Mouse (Mus musculus) bone marrow macrophage, adult 2 months (primary cell): ENCODE measurements at regions not wholly inside any gene's neighbourhood (a gene's known extent, or its start where the extent isn't known, plus 50 kb on each side); places are given as distances from the start of the nearest gene placed in this dataset.

Source experiments
- H3K27ac ChIP-seq: 2 replicates; pipeline ENCODE4 v1.5.1; 2012; ENCODE audit warnings: low read depth, low read length; ENCODE audit not compliant: insufficient read depth
- H3K4me1 ChIP-seq: 2 replicates; pipeline ENCODE4 v1.6.1; 2012; ENCODE audit warnings: low read length; ENCODE audit not compliant: control insufficient read depth, insufficient read depth
- H3K4me3 ChIP-seq: 2 replicates; pipeline ENCODE4 v1.5.1; 2012; ENCODE audit warnings: mild to moderate bottlenecking, low read length, moderate library complexity; ENCODE audit not compliant: insufficient read depth
- CTCF ChIP-seq: IDR thresholded peaks from 2 replicates; pipeline ENCODE4 v1.5.1; 2012; ENCODE audit warnings: low read depth, mild to moderate bottlenecking, low read length, moderate library complexity
- POLR2A ChIP-seq: IDR thresholded peaks from 2 replicates; pipeline ENCODE4 v1.6.1; 2012; ENCODE audit warnings: mild to moderate bottlenecking, low read depth, low read length, borderline replicate concordance

DNA sequence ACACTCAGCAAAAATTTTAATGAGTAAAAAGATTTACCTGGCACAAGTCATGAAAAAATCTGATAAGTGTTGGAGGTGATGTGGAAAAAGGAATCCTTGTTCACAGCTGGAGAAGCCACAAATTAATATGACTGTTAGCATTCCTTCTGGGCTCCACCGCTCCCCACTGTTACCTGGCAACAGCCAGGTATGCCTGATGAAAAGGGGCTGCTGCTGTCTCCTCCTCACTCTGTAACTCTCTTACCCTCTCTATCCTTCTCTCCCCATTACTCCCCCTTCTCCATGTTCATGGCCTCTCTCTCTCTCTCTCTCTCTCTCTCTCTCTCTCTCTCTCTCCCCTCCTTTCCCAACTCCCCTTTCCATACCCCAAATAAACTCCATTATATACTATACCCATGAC, 169.6 kb upstream of the Fer start:
- Histone ChIP-seq H3K4me3 (no peak overlapping the region), H3K4me1 (no peaks in the 10 kb centered on the region), H3K27ac (no peak overlapping the region)
- TF ChIP-seq CTCF (no peak), POLR2A (no peak)

DNA sequence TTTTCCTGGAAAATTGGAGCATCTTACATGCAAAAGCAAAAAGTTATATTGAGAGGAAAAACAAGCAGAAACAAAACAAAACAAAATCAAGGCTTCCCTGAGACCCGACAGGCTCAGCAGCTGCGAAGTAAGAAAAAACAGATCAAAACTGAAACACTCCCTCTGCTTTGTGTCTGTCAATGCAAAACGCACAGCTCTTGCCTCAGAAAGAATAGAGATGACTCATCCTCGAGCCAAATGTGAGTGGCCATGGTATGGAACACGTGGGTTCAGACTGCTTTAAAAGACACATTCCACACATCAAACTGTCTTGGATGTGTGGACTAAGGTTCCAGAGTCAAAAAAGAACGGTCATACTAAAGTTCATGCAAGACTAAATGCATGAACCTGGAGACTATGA, 163.3 kb upstream of the Fer start:
- TF ChIP-seq POLR2A: no peak
- H3K4me1 ChIP-seq: no peaks in the 10 kb centered on the region
- no peak overlapping the region for H3K27ac ChIP-seq
- no peak overlapping the region for H3K4me3 ChIP-seq

DNA sequence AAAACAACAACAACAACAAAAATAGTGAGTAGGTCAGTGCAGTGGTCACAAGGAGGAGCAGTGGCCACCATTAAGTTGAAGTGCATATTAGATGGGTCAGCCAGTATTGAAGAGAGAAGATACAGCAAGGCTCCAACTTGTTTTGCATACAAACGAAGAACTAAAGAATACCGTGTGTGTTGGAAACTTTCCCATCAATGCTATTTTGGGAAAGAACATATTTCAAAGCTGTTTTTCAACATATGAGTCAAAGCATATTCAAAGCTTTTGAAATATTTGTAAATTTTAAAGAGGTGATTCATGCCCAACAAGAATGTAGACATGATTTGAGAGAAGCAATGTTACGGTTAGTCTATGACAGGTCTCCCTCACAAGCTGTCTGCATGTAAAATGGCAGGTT, 157.9 kb upstream of the Fer start:
- Histone ChIP-seq H3K4me3 (no peak overlapping the region), H3K27ac (no peak overlapping the region), H3K4me1 (no peaks in the 10 kb centered on the region)
- TF ChIP-seq POLR2A: no peak

DNA sequence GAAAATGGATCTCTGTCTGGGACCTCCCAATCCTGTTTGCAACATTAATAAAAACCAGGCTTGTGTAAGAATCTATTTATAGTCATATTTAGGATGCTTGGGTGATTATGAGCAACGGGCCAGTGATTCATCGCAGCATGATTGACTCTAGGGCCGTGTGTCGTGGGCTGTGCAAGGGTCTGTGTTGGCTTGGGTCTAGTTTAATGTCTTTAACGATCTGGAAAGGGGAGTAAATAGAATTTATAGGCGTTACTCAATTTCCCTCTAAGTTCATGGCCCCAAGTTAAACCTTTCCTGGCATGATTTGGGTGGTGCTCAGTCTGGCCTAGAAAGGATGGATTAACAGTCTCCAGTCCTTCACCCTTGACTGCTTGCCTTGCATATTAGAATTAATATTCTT, 149.9 kb upstream of the Fer start:
- H3K27ac ChIP-seq: no peak overlapping the region
- peaks cover 4% of the 10 kb centered on the region; the same call in 1 of the 2 replicates for H3K4me1 ChIP-seq
- no peak for TF ChIP-seq CTCF
- no peak for TF ChIP-seq POLR2A
- no peak overlapping the region for H3K4me3 ChIP-seq

DNA sequence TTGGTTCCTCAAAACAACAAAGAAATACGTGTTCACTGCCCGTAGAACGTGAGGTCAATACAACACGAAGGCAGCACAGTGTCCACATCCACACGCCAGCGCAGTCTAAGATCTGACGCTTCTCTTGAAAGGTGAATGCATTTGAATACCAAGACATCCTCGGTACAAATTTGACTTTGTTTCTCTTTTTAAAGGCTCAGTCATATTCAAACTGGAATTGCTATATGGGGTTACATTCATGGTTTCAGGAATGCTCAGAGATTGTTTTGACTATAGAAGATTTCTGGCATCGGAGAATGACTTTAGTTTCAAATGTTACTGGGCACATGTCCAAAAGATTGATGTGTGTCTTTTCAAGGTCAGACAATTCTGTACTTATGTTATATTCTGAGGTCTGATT, 147.2 kb upstream of the Fer start:
- H3K4me3 ChIP-seq: no peak overlapping the region
- H3K27ac ChIP-seq: no peak overlapping the region
- TF ChIP-seq POLR2A (no peak), CTCF (no peak)
- H3K4me1 ChIP-seq: peaks cover 4% of the 10 kb centered on the region; the same call in 1 of the 2 replicates

DNA sequence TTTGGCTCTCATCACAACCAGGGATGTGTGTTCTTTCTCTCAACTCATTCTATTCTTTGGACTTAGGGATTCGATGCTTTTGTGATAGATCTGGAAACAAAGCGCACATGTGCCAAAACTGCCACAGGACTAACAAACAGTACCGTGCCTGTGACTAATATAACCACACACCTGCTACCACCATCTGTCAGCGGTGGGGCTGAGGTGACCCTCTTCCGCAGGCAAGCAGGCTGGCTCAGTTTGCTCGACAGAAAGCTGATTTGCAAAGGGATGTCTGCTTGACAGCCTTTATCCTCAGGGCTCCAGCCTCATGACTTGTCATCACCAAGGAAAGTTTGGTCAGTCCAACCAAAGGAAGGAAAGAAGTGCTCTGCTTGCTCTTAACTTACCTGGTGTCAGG, 146.7 kb upstream of the Fer start:
- H3K4me3 ChIP-seq: no peak overlapping the region
- TF ChIP-seq POLR2A: no peak
- no peak for TF ChIP-seq CTCF
- no peak overlapping the region for H3K27ac ChIP-seq
- peaks cover 4% of the 10 kb centered on the region; the same call in 1 of the 2 replicates for H3K4me1 ChIP-seq

DNA sequence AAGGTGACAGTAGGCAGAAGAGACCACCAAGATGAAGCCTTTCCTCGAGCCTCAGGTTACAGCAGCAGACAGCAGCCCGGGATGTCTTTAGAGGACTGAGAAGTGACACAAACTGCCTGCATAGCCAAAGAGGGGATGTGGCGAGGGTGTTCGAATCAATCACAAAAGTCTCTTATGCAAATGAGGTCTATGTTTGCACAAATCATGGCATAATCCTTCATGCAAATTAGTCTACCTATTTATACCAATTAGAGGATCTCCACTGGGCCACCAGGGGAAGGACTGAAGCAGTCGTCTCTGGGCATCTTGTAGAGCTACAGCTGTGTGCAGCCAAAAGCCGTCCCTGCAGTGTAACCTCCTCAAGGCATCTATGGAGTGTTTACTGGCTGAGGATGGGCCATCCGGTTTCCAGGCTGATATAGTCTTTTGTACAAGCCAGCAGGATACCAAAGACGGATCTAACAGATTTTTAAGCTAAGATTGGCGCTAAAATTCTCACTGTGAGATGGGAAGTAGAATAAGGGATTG, 145.7 kb upstream of the Fer start:
- Histone ChIP-seq H3K27ac (no peak overlapping the region), H3K4me1 (peaks cover 4% of the 10 kb centered on the region; the same call in 1 of the 2 replicates)
- no peak for TF ChIP-seq POLR2A

DNA sequence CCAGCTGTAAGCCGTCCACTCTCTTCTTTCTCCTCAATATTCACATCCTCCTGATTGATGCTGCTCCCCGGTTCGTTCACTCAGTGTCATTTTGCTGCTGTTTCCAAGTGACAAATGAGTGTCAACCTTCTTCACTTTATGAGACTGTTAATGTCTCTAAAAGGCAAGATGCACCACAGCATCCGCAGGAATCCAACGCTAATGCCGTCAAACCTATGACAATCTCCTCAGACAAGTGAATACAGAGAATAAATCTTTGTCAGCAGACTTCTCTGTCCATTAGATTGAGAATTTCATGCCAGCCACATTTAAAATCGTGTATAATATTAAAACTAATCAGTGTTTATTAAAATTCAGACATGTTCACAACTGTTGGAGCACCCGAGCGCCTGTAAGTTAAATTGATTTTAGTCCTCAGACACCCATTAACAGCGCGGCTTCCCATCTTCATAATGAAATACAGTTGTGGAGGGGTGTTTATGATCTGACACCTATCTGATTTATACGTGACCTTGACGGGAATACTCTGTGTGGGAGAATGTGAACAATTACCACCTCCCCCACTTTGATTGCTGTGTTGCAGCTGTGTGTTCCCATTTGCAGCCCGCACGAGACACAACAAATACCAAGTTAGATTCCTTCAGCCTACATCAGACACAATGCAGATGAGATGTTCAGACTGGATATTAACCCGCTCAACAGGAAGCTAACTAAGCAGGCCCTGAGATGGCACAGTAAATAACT, 143.7 kb upstream of the Fer start:
- H3K4me3 ChIP-seq: no peak overlapping the region
- TF ChIP-seq CTCF (no peak), POLR2A (no peak)
- H3K27ac ChIP-seq: no peak overlapping the region
- no peaks in the 10 kb centered on the region for H3K4me1 ChIP-seq

More for the DNA sequence above, 145.7 kb upstream of the Fer start:
- no peak overlapping the region for H3K4me3 ChIP-seq

DNA sequence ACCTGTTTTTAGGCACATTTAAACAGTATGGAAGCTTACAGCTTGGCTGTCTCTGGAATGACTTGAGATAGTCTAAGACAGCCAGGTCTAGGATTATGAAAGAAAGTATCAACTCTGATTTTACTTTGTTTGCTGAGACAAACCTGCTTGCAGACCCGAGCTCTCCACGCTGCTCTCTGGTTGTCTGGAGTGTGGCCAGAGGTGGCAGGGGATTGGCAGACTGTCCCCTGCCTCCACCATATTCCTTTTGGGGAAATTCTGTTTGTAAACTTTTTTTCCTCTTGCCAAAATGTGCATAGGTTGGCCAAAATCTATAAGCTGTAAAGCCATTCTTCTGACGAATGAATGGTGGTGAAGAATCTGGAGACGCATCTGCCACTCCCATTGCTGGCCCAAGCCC, 143.1 kb upstream of the Fer start:
- TF ChIP-seq POLR2A: no peak
- TF ChIP-seq CTCF: no peak

DNA sequence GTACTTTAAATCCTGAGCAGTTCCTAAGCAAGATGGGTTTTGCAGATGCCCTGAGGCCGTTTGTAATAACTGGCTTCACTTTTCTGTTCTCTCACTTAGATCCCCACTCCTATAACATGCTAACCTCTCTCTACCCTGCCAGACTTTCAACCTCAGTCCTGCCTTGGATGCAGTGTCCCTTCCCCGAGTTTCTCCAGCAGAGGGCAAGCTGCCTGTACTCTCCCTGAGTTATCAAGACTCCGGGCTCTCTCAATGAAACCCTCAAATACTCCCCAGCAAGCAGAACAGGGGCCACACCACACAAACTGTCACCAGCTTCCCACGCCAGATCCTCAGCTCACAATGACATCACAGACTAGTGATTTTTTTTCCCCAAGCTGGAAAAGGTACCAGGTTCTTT, 142.0 kb upstream of the Fer start:
- Histone ChIP-seq H3K4me3 (no peak overlapping the region), H3K4me1 (no peaks in the 10 kb centered on the region), H3K27ac (no peak overlapping the region)
- TF ChIP-seq CTCF: no peak
- no peak for TF ChIP-seq POLR2A

More for the DNA sequence above, 143.1 kb upstream of the Fer start:
- Histone ChIP-seq H3K4me1 (no peaks in the 10 kb centered on the region), H3K27ac (no peak overlapping the region), H3K4me3 (no peak overlapping the region)

DNA sequence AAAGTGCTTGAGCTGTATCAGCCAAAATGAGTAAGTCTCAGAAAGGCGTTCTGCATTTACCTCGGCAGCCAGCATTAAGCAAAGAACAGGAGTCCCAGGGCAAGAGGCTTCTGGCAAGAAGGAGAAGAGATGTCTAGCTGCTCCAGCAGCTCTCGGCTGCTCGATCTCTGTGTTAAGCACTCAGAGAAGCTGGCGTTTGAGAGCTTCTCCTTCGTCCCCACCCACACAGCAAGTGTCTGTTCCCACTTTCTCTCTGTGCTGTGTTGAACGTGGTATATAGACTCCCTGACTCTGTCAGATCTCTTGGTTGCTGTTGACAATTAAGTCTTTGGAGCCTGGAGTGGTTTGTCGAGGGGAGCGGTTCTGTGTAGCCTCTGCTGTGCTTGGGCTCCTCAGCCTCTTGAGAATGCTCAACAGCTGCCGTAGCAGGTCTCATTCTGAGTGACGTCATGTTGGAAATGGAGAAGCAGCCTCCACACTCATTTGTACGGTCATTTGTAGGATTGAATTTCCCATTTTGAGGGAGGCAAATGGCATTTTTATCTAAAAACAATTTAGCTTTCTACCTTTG, 140.3 kb upstream of the Fer start:
- no peak overlapping the region for H3K4me3 ChIP-seq
- H3K27ac ChIP-seq: no peak overlapping the region
- TF ChIP-seq POLR2A: no peak
- TF ChIP-seq CTCF: no peak
- H3K4me1 ChIP-seq: no peaks in the 10 kb centered on the region
